Mouse (Mus musculus) MEL (cell line): Measurements from ENCODE around the gene Hvcn1. TPM values are rescaled to one million over a fixed set of nuclear protein-coding genes. Genes with fewer than 3 reads are reported as not detected.

Experiments
- DNase-seq: peaks from one replicate; pipeline ENCODE4 v3.0.0; 2011; ENCODE audit warnings: low read depth, low spot score
- H3K27ac ChIP-seq: 2 replicates; pipeline ENCODE4 v1.5.1; 2012; ENCODE audit warnings: low read depth, mild to moderate bottlenecking, control low read depth, low read length, moderate library complexity; ENCODE audit not compliant: control insufficient read depth
- H3K27me3 ChIP-seq, 2 experiments: fragments of 150-350 bp in 1 of 2; sonication (generic) in 1 of 2; 2 replicates each; pipeline ENCODE4 v1.6.1; 2012; ENCODE audit warnings: low read length in 2 of 2, mild to moderate bottlenecking in 2 of 2, improper control_type of control experiment in 1 of 2, moderate library complexity in 1 of 2; ENCODE audit not compliant: insufficient read depth in 2 of 2, control insufficient read depth in 1 of 2
- H3K36me3 ChIP-seq, 2 experiments: 2 replicates each; pipeline ENCODE4 v1.6.1; 2012 to 2014; ENCODE audit warnings: low read length in 2 of 2, improper control_type of control experiment in 1 of 2, inconsistent platforms in 1 of 2, mild to moderate bottlenecking in 1 of 2; ENCODE audit not compliant: insufficient read depth in 2 of 2, control insufficient read depth in 1 of 2
- H3K4me1 ChIP-seq, 2 experiments: fragments of 150-350 bp in 1 of 2; sonication (generic) in 1 of 2; 2 replicates each; pipeline ENCODE4 v1.6.1; 2012; ENCODE audit warnings: low read length in 2 of 2, improper control_type of control experiment in 1 of 2, mild to moderate bottlenecking in 1 of 2; ENCODE audit not compliant: insufficient read depth in 2 of 2, control insufficient read depth in 1 of 2
- H3K4me3 ChIP-seq, 2 experiments: fragments of 150-350 bp in 1 of 2; sonication (generic) in 1 of 2; 2 replicates each; pipeline ENCODE4 v1.5.1; 2012; ENCODE audit warnings: low read depth in 2 of 2, low read length in 2 of 2, mild to moderate bottlenecking in 2 of 2, moderate library complexity in 2 of 2, control low read depth in 1 of 2, improper control_type of control experiment in 1 of 2; ENCODE audit not compliant: control insufficient read depth in 1 of 2, insufficient read depth in 1 of 2
- H3K79me2 ChIP-seq: 2 replicates; pipeline ENCODE4 v1.6.1; 2012; ENCODE audit warnings: mild to moderate bottlenecking, low read length, moderate library complexity; ENCODE audit not compliant: control insufficient read depth, poor library complexity, insufficient read depth
- H3K9ac ChIP-seq: 2 replicates; pipeline ENCODE4 v1.6.1; 2012; ENCODE audit warnings: low read depth, mild to moderate bottlenecking, control low read depth, low read length, moderate library complexity; ENCODE audit not compliant: control insufficient read depth, poor library complexity, severe bottlenecking
- H3K9me3 ChIP-seq: fragments of 150-350 bp; sonication (generic); replicated peaks from 2 replicates; pipeline ENCODE4 v1.6.1; 2012; ENCODE audit warnings: mild to moderate bottlenecking, low read length, improper control_type of control experiment, moderate library complexity; ENCODE audit not compliant: insufficient read depth
- CHD2 ChIP-seq: IDR thresholded peaks from 2 replicates; pipeline ENCODE4 v1.6.1; 2011; ENCODE audit warnings: low read length, improper control_type of control experiment
- E2F4 ChIP-seq: IDR thresholded peaks from 2 replicates; pipeline ENCODE4 v1.6.1; 2011; ENCODE audit warnings: low read depth, low read length, improper control_type of control experiment, borderline replicate concordance
- ELF1 ChIP-seq: IDR thresholded peaks from 2 replicates; pipeline ENCODE4 v1.6.1; 2014; ENCODE audit warnings: low read depth, mild to moderate bottlenecking, inconsistent platforms, low read length, improper control_type of control experiment, moderate library complexity
- ETS1 ChIP-seq: IDR thresholded peaks from 2 replicates; pipeline ENCODE4 v1.6.1; 2012; ENCODE audit warnings: low read depth, mild to moderate bottlenecking, inconsistent platforms, low read length, improper control_type of control experiment, moderate library complexity
- GABPA ChIP-seq: IDR thresholded peaks from 2 replicates; pipeline ENCODE4 v1.6.1; 2012; ENCODE audit warnings: low read depth, mild to moderate bottlenecking, inconsistent platforms, low read length, improper control_type of control experiment, moderate library complexity
- KAT2A ChIP-seq: conservative IDR thresholded peaks from 2 replicates; pipeline ENCODE4 v1.6.1; 2012; ENCODE audit warnings: low read depth, low read length, improper control_type of control experiment, inconsistent platforms
- MEF2A ChIP-seq: IDR thresholded peaks from 2 replicates; pipeline ENCODE4 v1.6.1; 2014; ENCODE audit warnings: low read depth, mild to moderate bottlenecking, inconsistent platforms, low read length, improper control_type of control experiment; ENCODE audit not compliant: poor library complexity, insufficient replicate concordance, severe bottlenecking; ENCODE audit errors: extremely low read depth
- MYB ChIP-seq: IDR thresholded peaks from 2 replicates; pipeline ENCODE4 v1.6.1; 2011; ENCODE audit warnings: mild to moderate bottlenecking, low read depth, low read length, improper control_type of control experiment
- MYC ChIP-seq: IDR thresholded peaks from 2 replicates; pipeline ENCODE4 v1.6.1; 2011; ENCODE audit warnings: low read depth, mild to moderate bottlenecking, low read length, improper control_type of control experiment, moderate library complexity
- NELFE ChIP-seq: IDR thresholded peaks from 2 replicates; pipeline ENCODE4 v1.6.1; 2011; ENCODE audit warnings: low read depth, low read length, improper control_type of control experiment
- NRF1 ChIP-seq: IDR thresholded peaks from 2 replicates; pipeline ENCODE4 v1.6.1; 2014; ENCODE audit warnings: low read depth, mild to moderate bottlenecking, inconsistent platforms, low read length, improper control_type of control experiment, moderate library complexity; ENCODE audit not compliant: poor library complexity, insufficient read depth, severe bottlenecking
- POLR2AphosphoS5 ChIP-seq: IDR thresholded peaks from 2 replicates; pipeline ENCODE4 v1.6.1; 2012; ENCODE audit warnings: low read depth, borderline replicate concordance, mild to moderate bottlenecking, inconsistent platforms, low read length, moderate library complexity, mixed read lengths
- RCOR1 ChIP-seq: IDR thresholded peaks from 2 replicates; pipeline ENCODE4 v1.6.1; 2012; ENCODE audit warnings: low read depth, mild to moderate bottlenecking, inconsistent platforms, low read length, improper control_type of control experiment
- SIN3A ChIP-seq: IDR thresholded peaks from 2 replicates; pipeline ENCODE4 v1.6.1; 2012; ENCODE audit warnings: low read length, improper control_type of control experiment, inconsistent platforms
- SMC3 ChIP-seq: IDR thresholded peaks from 2 replicates; pipeline ENCODE4 v1.6.1; 2011; ENCODE audit warnings: low read depth, low read length, improper control_type of control experiment
- TCF12 ChIP-seq: IDR thresholded peaks from 2 replicates; pipeline ENCODE4 v1.6.1; 2014; ENCODE audit warnings: low read depth, mild to moderate bottlenecking, inconsistent platforms, low read length, improper control_type of control experiment, moderate library complexity
- UBTF ChIP-seq: IDR thresholded peaks from 2 replicates; pipeline ENCODE4 v1.6.1; 2012; ENCODE audit warnings: low read depth, mild to moderate bottlenecking, inconsistent platforms, low read length, improper control_type of control experiment, moderate library complexity, borderline replicate concordance; ENCODE audit not compliant: insufficient read depth
- USF1 ChIP-seq: IDR thresholded peaks from 2 replicates; pipeline ENCODE4 v1.6.1; 2014; ENCODE audit warnings: low read depth, mild to moderate bottlenecking, inconsistent platforms, low read length, improper control_type of control experiment, moderate library complexity
- USF2 ChIP-seq, 2 experiments: IDR thresholded peaks; 2 replicates each; pipeline ENCODE4 v1.6.1; 2011 to 2012; ENCODE audit warnings: improper control_type of control experiment in 2 of 2, low read length in 2 of 2, borderline replicate concordance in 1 of 2, inconsistent platforms in 1 of 2, low read depth in 1 of 2, mild to moderate bottlenecking in 1 of 2; ENCODE audit not compliant: insufficient read depth in 1 of 2
- ZC3H11A ChIP-seq: IDR thresholded peaks from 2 replicates; pipeline ENCODE4 v1.6.1; 2012; ENCODE audit warnings: low read depth, mild to moderate bottlenecking, inconsistent platforms, low read length, improper control_type of control experiment
- ZMIZ1 ChIP-seq: IDR thresholded peaks from 2 replicates; pipeline ENCODE4 v1.6.1; 2012; ENCODE audit warnings: low read depth, mild to moderate bottlenecking, inconsistent platforms, low read length, improper control_type of control experiment, moderate library complexity
- polyA plus RNA-seq, 2 experiments: library from polyadenylated mRNA; stranded (reverse) in 1 of 2; unstranded in 1 of 2; fragments of >175 nt in 1 of 2; fragments of >200 nt in 1 of 2; gene quantifications; 2 replicates each; pipeline versions ENCODE4 v1.2.1 to v1.2.4; 2012; ENCODE audit warnings: low replicate concordance in 2 of 2, low read depth in 1 of 2; ENCODE audit not compliant: insufficient read length in 2 of 2, insufficient read depth in 1 of 2, missing spikeins in 1 of 2
- total RNA-seq: library from RNA; depleted of rRNA; stranded (reverse); fragments of 300-350 nt; gene quantifications from 2 replicates; pipeline ENCODE4 v1.2.3, GENCODE M21; 2012

Gene Hvcn1
- total and polyA plus RNA-seq, 3 experiments = 8.4 to 13.5 TPM; not detected in 1

- no peaks in the 10 kb centered on the region for H3K36me3 ChIP-seq
- no peak for DNase-seq
- H3K9me3 ChIP-seq = no peaks in the 10 kb centered on the region
- no peaks in the 10 kb centered on the region for H3K79me2 ChIP-seq
- no peak overlapping the region for H3K9ac ChIP-seq
- H3K4me1 ChIP-seq = no peaks in the 10 kb centered on the region
- no peaks in the 10 kb centered on the region for H3K27me3 ChIP-seq
- no peak for TF ChIP-seq UBTF
- TF ChIP-seq CHD2 = no peak
- TF ChIP-seq SIN3A = no peak
- TF ChIP-seq MYC = no peak
- TF ChIP-seq SMC3 = no peak
- no peak for TF ChIP-seq USF1
- no peak for TF ChIP-seq MEF2A
- TF ChIP-seq GABPA = no peak
- TF ChIP-seq E2F4 = no peak
- TF ChIP-seq POLR2AphosphoS5 = no peak
- no peak for TF ChIP-seq ETS1
- no peak for TF ChIP-seq ZMIZ1
- no peak for TF ChIP-seq ZC3H11A
- no peak for TF ChIP-seq MYB
- TF ChIP-seq RCOR1 = no peak
- no peak for TF ChIP-seq ELF1
- TF ChIP-seq NELFE = no peak
- no peak for TF ChIP-seq NRF1
- no peak for TF ChIP-seq TCF12
- H3K27ac ChIP-seq = no peak overlapping the region
- H3K4me3 ChIP-seq = no peak overlapping the region
These were observed 11.7 kb downstream of the Hvcn1 start for GRCm38 (mm10) chr5:122218109-122218905.

- no peaks in the 10 kb centered on the region for H3K4me1 ChIP-seq
- no peak overlapping the region for H3K27ac ChIP-seq
- no peaks in the 10 kb centered on the region for H3K36me3 ChIP-seq
- H3K9ac ChIP-seq = no peak overlapping the region
- DNase-seq = no peak
- H3K9me3 ChIP-seq = no peaks in the 10 kb centered on the region
- H3K27me3 ChIP-seq = no peaks in the 10 kb centered on the region
- TF ChIP-seq KAT2A (no peak), ZC3H11A (no peak), USF2 (IDR thresholded peaks at IDR 0.05; ENCODE audit: borderline replicate concordance in 1 of 2, insufficient read depth in 1 of 2, low read depth in 1 of 2, low read length in 2 of 2) (no peak), E2F4 (no peak)
- H3K79me2 ChIP-seq = no peaks in the 10 kb centered on the region
- no peak overlapping the region for H3K4me3 ChIP-seq
These were observed 12.3 kb downstream of the Hvcn1 start for GRCm38 (mm10) chr5:122218928-122219327.
